Comparison of ENCODE assay signal across 21 mouse cellular contexts in genomic region chr15:17569205-17569604, GRCm38 (mm10).
"Had no signal": no experiment of that assay in that cellular context is flagged by ENCODE, and none has a peak within 500 bp of the region (broad histone marks: within the 10 kb centered on the region; RNA-seq: fewer than 3 reads in every experiment).

No protein-coding gene starts in this region.

- H3K36me3 ChIP-seq: lung, embryonic 15.5 days; midbrain, embryonic 10.5 days; midbrain, embryonic 12.5 days; neural tube, embryonic 13.5 days; neural tube, embryonic 15.5 days had no signal

- H3K4me3 ChIP-seq: lung, embryonic 15.5 days; midbrain, embryonic 10.5 days; midbrain, embryonic 12.5 days; myocyte; neural tube, embryonic 13.5 days; neural tube, embryonic 15.5 days had no signal

- H3K9ac ChIP-seq: lung, embryonic 15.5 days; midbrain, embryonic 12.5 days; neural tube, embryonic 13.5 days; neural tube, embryonic 15.5 days had no signal

- H3K9me3 ChIP-seq: lung, embryonic 15.5 days; neural tube, embryonic 13.5 days; neural tube, embryonic 15.5 days had no signal

- H3K27me3 ChIP-seq: lung, embryonic 15.5 days; midbrain, embryonic 12.5 days; neural tube, embryonic 13.5 days; neural tube, embryonic 15.5 days had no signal

- ATAC-seq: lung, postnatal 0 days; midbrain, embryonic 16.5 days had no signal

- H3K27ac ChIP-seq: lung, embryonic 15.5 days; macrophage; midbrain, embryonic 10.5 days; midbrain, embryonic 12.5 days; neural tube, embryonic 13.5 days; neural tube, embryonic 15.5 days had no signal

- H3K4me2 ChIP-seq: lung, embryonic 15.5 days; midbrain, embryonic 12.5 days; neural tube, embryonic 13.5 days; neural tube, embryonic 15.5 days had no signal

- DNase-seq: lung, adult 2 months; lung, postnatal 14 days; lung, postnatal 36 days; midbrain, embryonic 14.5 days; retina, postnatal 1 day; right cerebral cortex, adult 18-20 months; right cerebral cortex, postnatal 25 days; right cerebral cortex, postnatal 4 days; spleen, adult 18-20 months; thymus, adult 18-20 months; thymus, postnatal 14 days; thymus, postnatal 36 days had no signal

- H3K4me1 ChIP-seq: lung, embryonic 15.5 days; midbrain, embryonic 10.5 days; midbrain, embryonic 12.5 days; neural tube, embryonic 13.5 days; neural tube, embryonic 15.5 days had no signal
